Mouse (Mus musculus) MEL (cell line): Measurements from ENCODE around the gene Xrn1. TPM values are rescaled to one million over a fixed set of nuclear protein-coding genes. Genes with fewer than 3 reads are reported as not detected.
A peak's percentile ranks its signal among the peaks of the same experiment; 100 is the strongest.

Experiments used
- DNase-seq: peaks from one replicate; pipeline ENCODE4 v3.0.0; 2011; ENCODE audit warnings: low read depth, low spot score
- H3K27ac ChIP-seq: 2 replicates; pipeline ENCODE4 v1.5.1; 2012; ENCODE audit warnings: low read depth, mild to moderate bottlenecking, control low read depth, low read length, moderate library complexity; ENCODE audit not compliant: control insufficient read depth
- H3K27me3 ChIP-seq, 2 experiments: fragments of 150-350 bp in 1 of 2; sonication (generic) in 1 of 2; 2 replicates each; pipeline ENCODE4 v1.6.1; 2012; ENCODE audit warnings: low read length in 2 of 2, mild to moderate bottlenecking in 2 of 2, improper control_type of control experiment in 1 of 2, moderate library complexity in 1 of 2; ENCODE audit not compliant: insufficient read depth in 2 of 2, control insufficient read depth in 1 of 2
- H3K36me3 ChIP-seq, 2 experiments: 2 replicates each; pipeline ENCODE4 v1.6.1; 2012 to 2014; ENCODE audit warnings: low read length in 2 of 2, improper control_type of control experiment in 1 of 2, inconsistent platforms in 1 of 2, mild to moderate bottlenecking in 1 of 2; ENCODE audit not compliant: insufficient read depth in 2 of 2, control insufficient read depth in 1 of 2
- H3K4me1 ChIP-seq, 2 experiments: fragments of 150-350 bp in 1 of 2; sonication (generic) in 1 of 2; 2 replicates each; pipeline ENCODE4 v1.6.1; 2012; ENCODE audit warnings: low read length in 2 of 2, improper control_type of control experiment in 1 of 2, mild to moderate bottlenecking in 1 of 2; ENCODE audit not compliant: insufficient read depth in 2 of 2, control insufficient read depth in 1 of 2
- H3K4me3 ChIP-seq, 2 experiments: fragments of 150-350 bp in 1 of 2; sonication (generic) in 1 of 2; 2 replicates each; pipeline ENCODE4 v1.5.1; 2012; ENCODE audit warnings: low read depth in 2 of 2, low read length in 2 of 2, mild to moderate bottlenecking in 2 of 2, moderate library complexity in 2 of 2, control low read depth in 1 of 2, improper control_type of control experiment in 1 of 2; ENCODE audit not compliant: control insufficient read depth in 1 of 2, insufficient read depth in 1 of 2
- H3K79me2 ChIP-seq: 2 replicates; pipeline ENCODE4 v1.6.1; 2012; ENCODE audit warnings: mild to moderate bottlenecking, low read length, moderate library complexity; ENCODE audit not compliant: control insufficient read depth, poor library complexity, insufficient read depth
- H3K9ac ChIP-seq: 2 replicates; pipeline ENCODE4 v1.6.1; 2012; ENCODE audit warnings: low read depth, mild to moderate bottlenecking, control low read depth, low read length, moderate library complexity; ENCODE audit not compliant: control insufficient read depth, poor library complexity, severe bottlenecking
- H3K9me3 ChIP-seq: fragments of 150-350 bp; sonication (generic); replicated peaks from 2 replicates; pipeline ENCODE4 v1.6.1; 2012; ENCODE audit warnings: mild to moderate bottlenecking, low read length, improper control_type of control experiment, moderate library complexity; ENCODE audit not compliant: insufficient read depth
- BHLHE40 ChIP-seq: IDR thresholded peaks from 2 replicates; pipeline ENCODE4 v1.6.1; 2012; ENCODE audit warnings: low read depth, mild to moderate bottlenecking, inconsistent platforms, low read length, improper control_type of control experiment, borderline replicate concordance
- CHD1 ChIP-seq: IDR thresholded peaks from 2 replicates; pipeline ENCODE4 v1.6.1; 2012; ENCODE audit warnings: low read depth, mild to moderate bottlenecking, inconsistent platforms, low read length, improper control_type of control experiment
- CTCF ChIP-seq, 3 experiments: IDR thresholded peaks in 2 of 3; conservative IDR thresholded peaks in 1 of 3; 2 replicates each; pipeline ENCODE4 v1.5.1; 2011 to 2012; ENCODE audit warnings: low read length in 3 of 3, low read depth in 2 of 3, mild to moderate bottlenecking in 2 of 3, improper control_type of control experiment in 1 of 3, inconsistent platforms in 1 of 3, mixed read lengths in 1 of 3, moderate library complexity in 1 of 3; ENCODE audit not compliant: control insufficient read depth in 1 of 3, insufficient read depth in 1 of 3, poor library complexity in 1 of 3, severe bottlenecking in 1 of 3
- ELF1 ChIP-seq: IDR thresholded peaks from 2 replicates; pipeline ENCODE4 v1.6.1; 2014; ENCODE audit warnings: low read depth, mild to moderate bottlenecking, inconsistent platforms, low read length, improper control_type of control experiment, moderate library complexity
- EP300 ChIP-seq, 2 experiments: IDR thresholded peaks; 2 replicates each; pipeline ENCODE4 v1.6.1; 2011; ENCODE audit warnings: improper control_type of control experiment in 2 of 2, low read length in 2 of 2, low read depth in 1 of 2, mild to moderate bottlenecking in 1 of 2
- GABPA ChIP-seq: IDR thresholded peaks from 2 replicates; pipeline ENCODE4 v1.6.1; 2012; ENCODE audit warnings: low read depth, mild to moderate bottlenecking, inconsistent platforms, low read length, improper control_type of control experiment, moderate library complexity
- GATA1 ChIP-seq: IDR thresholded peaks from 2 replicates; pipeline ENCODE4 v1.6.1; 2011; ENCODE audit warnings: low read depth, low read length, improper control_type of control experiment
- HCFC1 ChIP-seq: IDR thresholded peaks from 2 replicates; pipeline ENCODE4 v1.6.1; 2012; ENCODE audit warnings: low read depth, mild to moderate bottlenecking, inconsistent platforms, low read length, improper control_type of control experiment, moderate library complexity
- JUND ChIP-seq: IDR thresholded peaks from 2 replicates; pipeline ENCODE4 v1.6.1; 2011; ENCODE audit warnings: low read depth, mild to moderate bottlenecking, improper control_type of control experiment, low read length
- KAT2A ChIP-seq: conservative IDR thresholded peaks from 2 replicates; pipeline ENCODE4 v1.6.1; 2012; ENCODE audit warnings: low read depth, low read length, improper control_type of control experiment, inconsistent platforms
- MAFK ChIP-seq: IDR thresholded peaks from 2 replicates; pipeline ENCODE4 v1.6.1; 2011; ENCODE audit warnings: low read depth, mild to moderate bottlenecking, low read length, improper control_type of control experiment, borderline replicate concordance
- MAZ ChIP-seq: IDR thresholded peaks from 2 replicates; pipeline ENCODE4 v1.6.1; 2012; ENCODE audit warnings: low read depth, mild to moderate bottlenecking, inconsistent platforms, low read length, improper control_type of control experiment
- MEF2A ChIP-seq: IDR thresholded peaks from 2 replicates; pipeline ENCODE4 v1.6.1; 2014; ENCODE audit warnings: low read depth, mild to moderate bottlenecking, inconsistent platforms, low read length, improper control_type of control experiment; ENCODE audit not compliant: poor library complexity, insufficient replicate concordance, severe bottlenecking; ENCODE audit errors: extremely low read depth
- MXI1 ChIP-seq: IDR thresholded peaks from 2 replicates; pipeline ENCODE4 v1.6.1; 2011; ENCODE audit warnings: mild to moderate bottlenecking, low read depth, low read length, improper control_type of control experiment
- MYB ChIP-seq: IDR thresholded peaks from 2 replicates; pipeline ENCODE4 v1.6.1; 2011; ENCODE audit warnings: mild to moderate bottlenecking, low read depth, low read length, improper control_type of control experiment
- MYC ChIP-seq: IDR thresholded peaks from 2 replicates; pipeline ENCODE4 v1.6.1; 2011; ENCODE audit warnings: low read depth, mild to moderate bottlenecking, low read length, improper control_type of control experiment, moderate library complexity
- NELFE ChIP-seq: IDR thresholded peaks from 2 replicates; pipeline ENCODE4 v1.6.1; 2011; ENCODE audit warnings: low read depth, low read length, improper control_type of control experiment
- NRF1 ChIP-seq: IDR thresholded peaks from 2 replicates; pipeline ENCODE4 v1.6.1; 2014; ENCODE audit warnings: low read depth, mild to moderate bottlenecking, inconsistent platforms, low read length, improper control_type of control experiment, moderate library complexity; ENCODE audit not compliant: poor library complexity, insufficient read depth, severe bottlenecking
- POLR2A ChIP-seq, 2 experiments: IDR thresholded peaks; 2 replicates each; pipeline ENCODE4 v1.6.1; 2011 to 2012; ENCODE audit warnings: low read length in 2 of 2, mild to moderate bottlenecking in 2 of 2, control low read depth in 1 of 2, improper control_type of control experiment in 1 of 2, low read depth in 1 of 2, moderate library complexity in 1 of 2; ENCODE audit not compliant: control insufficient read depth in 1 of 2, insufficient read depth in 1 of 2, poor library complexity in 1 of 2
- POLR2AphosphoS2 ChIP-seq: IDR thresholded peaks from 2 replicates; pipeline ENCODE4 v1.6.1; 2011; ENCODE audit warnings: low read length, improper control_type of control experiment
- POLR2AphosphoS5 ChIP-seq: IDR thresholded peaks from 2 replicates; pipeline ENCODE4 v1.6.1; 2012; ENCODE audit warnings: low read depth, borderline replicate concordance, mild to moderate bottlenecking, inconsistent platforms, low read length, moderate library complexity, mixed read lengths
- RAD21 ChIP-seq: IDR thresholded peaks from 2 replicates; pipeline ENCODE4 v1.6.1; 2011; ENCODE audit warnings: mild to moderate bottlenecking, low read depth, low read length, improper control_type of control experiment
- RCOR1 ChIP-seq: IDR thresholded peaks from 2 replicates; pipeline ENCODE4 v1.6.1; 2012; ENCODE audit warnings: low read depth, mild to moderate bottlenecking, inconsistent platforms, low read length, improper control_type of control experiment
- SIN3A ChIP-seq: IDR thresholded peaks from 2 replicates; pipeline ENCODE4 v1.6.1; 2012; ENCODE audit warnings: low read length, improper control_type of control experiment, inconsistent platforms
- SMC3 ChIP-seq: IDR thresholded peaks from 2 replicates; pipeline ENCODE4 v1.6.1; 2011; ENCODE audit warnings: low read depth, low read length, improper control_type of control experiment
- TAL1 ChIP-seq: IDR thresholded peaks from 2 replicates; pipeline ENCODE4 v1.6.1; 2012; ENCODE audit warnings: mild to moderate bottlenecking, inconsistent platforms, low read length, moderate library complexity, mixed read lengths
- TBP ChIP-seq: IDR thresholded peaks from 2 replicates; pipeline ENCODE4 v1.8.0; 2011; ENCODE audit warnings: low read depth, low read length, improper control_type of control experiment
- TCF12 ChIP-seq: IDR thresholded peaks from 2 replicates; pipeline ENCODE4 v1.6.1; 2014; ENCODE audit warnings: low read depth, mild to moderate bottlenecking, inconsistent platforms, low read length, improper control_type of control experiment, moderate library complexity
- UBTF ChIP-seq: IDR thresholded peaks from 2 replicates; pipeline ENCODE4 v1.6.1; 2012; ENCODE audit warnings: low read depth, mild to moderate bottlenecking, inconsistent platforms, low read length, improper control_type of control experiment, moderate library complexity, borderline replicate concordance; ENCODE audit not compliant: insufficient read depth
- USF1 ChIP-seq: IDR thresholded peaks from 2 replicates; pipeline ENCODE4 v1.6.1; 2014; ENCODE audit warnings: low read depth, mild to moderate bottlenecking, inconsistent platforms, low read length, improper control_type of control experiment, moderate library complexity
- USF2 ChIP-seq, 2 experiments: IDR thresholded peaks; 2 replicates each; pipeline ENCODE4 v1.6.1; 2011 to 2012; ENCODE audit warnings: improper control_type of control experiment in 2 of 2, low read length in 2 of 2, borderline replicate concordance in 1 of 2, inconsistent platforms in 1 of 2, low read depth in 1 of 2, mild to moderate bottlenecking in 1 of 2; ENCODE audit not compliant: insufficient read depth in 1 of 2
- ZC3H11A ChIP-seq: IDR thresholded peaks from 2 replicates; pipeline ENCODE4 v1.6.1; 2012; ENCODE audit warnings: low read depth, mild to moderate bottlenecking, inconsistent platforms, low read length, improper control_type of control experiment
- ZKSCAN1 ChIP-seq: IDR thresholded peaks from 2 replicates; pipeline ENCODE4 v1.6.1; 2012; ENCODE audit warnings: low read depth, mild to moderate bottlenecking, inconsistent platforms, low read length, improper control_type of control experiment, moderate library complexity
- ZMIZ1 ChIP-seq: IDR thresholded peaks from 2 replicates; pipeline ENCODE4 v1.6.1; 2012; ENCODE audit warnings: low read depth, mild to moderate bottlenecking, inconsistent platforms, low read length, improper control_type of control experiment, moderate library complexity
- ZNF384 ChIP-seq: IDR thresholded peaks from 2 replicates; pipeline ENCODE4 v1.6.1; 2012; ENCODE audit warnings: low read depth, mild to moderate bottlenecking, inconsistent platforms, low read length, improper control_type of control experiment
- polyA plus RNA-seq, 2 experiments: library from polyadenylated mRNA; stranded (reverse) in 1 of 2; unstranded in 1 of 2; fragments of >175 nt in 1 of 2; fragments of >200 nt in 1 of 2; gene quantifications; 2 replicates each; pipeline versions ENCODE4 v1.2.1 to v1.2.4; 2012; ENCODE audit warnings: low replicate concordance in 2 of 2, low read depth in 1 of 2; ENCODE audit not compliant: insufficient read length in 2 of 2, insufficient read depth in 1 of 2, missing spikeins in 1 of 2
- total RNA-seq: library from RNA; depleted of rRNA; stranded (reverse); fragments of 300-350 nt; gene quantifications from 2 replicates; pipeline ENCODE4 v1.2.3, GENCODE M21; 2012

Gene Xrn1
- total and polyA plus RNA-seq, 3 experiments = 7.6 to 8.3 TPM; not detected in 1

GRCm38 (mm10) chr9:96056417-96057223, 102.1 kb downstream of the Xrn1 start:
- peaks cover 5 to 6% of the 10 kb centered on the region in 2 experiments for H3K4me1 ChIP-seq
- H3K4me3 ChIP-seq = peak overlapping the region; percentile 37 to 51
- H3K9me3 ChIP-seq = no peaks in the 10 kb centered on the region
- H3K27me3 ChIP-seq = no peaks in the 10 kb centered on the region
- peak; percentile 96 for DNase-seq
- H3K27ac ChIP-seq = peak overlapping the region; percentile 82
- peak overlapping the region; percentile 50 for H3K9ac ChIP-seq
- no peaks in the 10 kb centered on the region; the same call in 1 of the 2 replicates for H3K79me2 ChIP-seq
- H3K36me3 ChIP-seq = peaks cover 6 to 8% of the 10 kb centered on the region in 2 experiments
- TF ChIP-seq USF2 (IDR thresholded peaks at IDR 0.05; ENCODE audit: borderline replicate concordance in 1 of 2, insufficient read depth in 1 of 2, low read depth in 1 of 2, low read length in 2 of 2) = no peak
- peak; percentile 43; the same call in 1 of the 2 replicates for TF ChIP-seq MXI1
- no peak for TF ChIP-seq GABPA
- TF ChIP-seq MAZ = no peak
- no peak for TF ChIP-seq JUND
- 0 out of 2 replicates have a peak, but pooled peaks have one; percentile 38 for TF ChIP-seq BHLHE40
- TF ChIP-seq CHD1 = no peak
- TF ChIP-seq USF1 = no peak
- no peak for TF ChIP-seq UBTF
- no peak for TF ChIP-seq ZMIZ1
- TF ChIP-seq MAFK = no peak
- TF ChIP-seq NRF1 = no peak
- peak; percentile 82 for TF ChIP-seq SIN3A
- TF ChIP-seq ZC3H11A = no peak
- TF ChIP-seq MYB = peak; percentile 57
- peak; percentile 48 for TF ChIP-seq TAL1
- TF ChIP-seq EP300 (IDR thresholded peaks at IDR 0.05; ENCODE audit: low read depth in 1 of 2, low read length in 2 of 2) = peak; percentile 86 to 87
- TF ChIP-seq TCF12 = peak; percentile 77
- TF ChIP-seq ZKSCAN1 = no peak
- no peak for TF ChIP-seq HCFC1
- no peak for TF ChIP-seq RAD21
- TF ChIP-seq KAT2A = no peak
- no peak for TF ChIP-seq NELFE
- TF ChIP-seq MEF2A = no peak
- TF ChIP-seq POLR2AphosphoS2 = no peak
- 0 out of 2 replicates have a peak, but pooled peaks have one; percentile 41 for TF ChIP-seq TBP
- peak; percentile 83 for TF ChIP-seq RCOR1
- no peak for TF ChIP-seq POLR2AphosphoS5
- TF ChIP-seq MYC = no peak
- peak; percentile 71 for TF ChIP-seq GATA1
- TF ChIP-seq ZNF384 = peak; percentile 35; the same call in 1 of the 2 replicates
- no peak; the same call in 1 of the 2 replicates for TF ChIP-seq SMC3
- no peak for TF ChIP-seq POLR2A (IDR thresholded peaks at IDR 0.05; ENCODE audit: control insufficient read depth in 1 of 2, insufficient read depth in 1 of 2, low read depth in 1 of 2, low read length in 2 of 2, poor library complexity in 1 of 2)
- no peak for TF ChIP-seq CTCF (IDR thresholded peaks at IDR 0.05 in 2 of 3, conservative IDR thresholded peaks at IDR 0.05 in 1 of 3; ENCODE audit: control insufficient read depth in 1 of 3, insufficient read depth in 1 of 3, low read depth in 2 of 3, low read length in 3 of 3, poor library complexity in 1 of 3, severe bottlenecking in 1 of 3)
- TF ChIP-seq ELF1 = no peak
